Mouse (Mus musculus): ENCODE measurements around the gene St3gal5. TPM values are rescaled to one million over a fixed set of nuclear protein-coding genes. Genes with fewer than 3 reads are reported as not detected.

Gene St3gal5
- total and polyA plus RNA-seq, 3 experiments = 4.0 to 21.4 (median 19.8) TPM

- no peak for DNase-seq (ENCODE audit: extremely low read depth)
- Histone ChIP-seq H3K4me2 (ENCODE audit: insufficient read depth, low read depth, poor library complexity, severe bottlenecking) (no peak overlapping the region), H3K9me3 (replicated peaks; ENCODE audit: low read length) (no peaks in the 10 kb centered on the region), H3K4me1 (ENCODE audit: control insufficient read depth in 1 of 2, insufficient read depth in 2 of 2) (peaks cover 6 to 23% of the 10 kb centered on the region in 2 experiments), H3K79me2 (replicated peaks; ENCODE audit: control insufficient read depth, extremely low read depth, insufficient read depth, poor library complexity, severe bottlenecking) (peaks cover 5% of the 10 kb centered on the region; the same call in 1 of the 2 replicates), H3K36me3 (replicated peaks in 1 of 2; ENCODE audit: control insufficient read depth in 1 of 2, insufficient read depth in 1 of 2, low read length in 1 of 2) (peaks cover 12 to 20% of the 10 kb centered on the region in 2 experiments), H3K27me3 (replicated peaks) (no peaks in the 10 kb centered on the region), H3K9ac (ENCODE audit: insufficient read depth, low read depth) (no peak overlapping the region), H3K27ac (ENCODE audit: insufficient read depth, low read depth) (no peak overlapping the region), H3K4me3 (replicated peaks in 1 of 3; ENCODE audit: low read depth in 2 of 3, low read length in 2 of 3, poor library complexity in 1 of 3) (no peak overlapping the region)
- no peak for TF ChIP-seq POLR2A (IDR thresholded peaks at IDR 0.05; ENCODE audit: low read depth, low read length)
- dilution Hi-C loops (cut with MboI; ENCODE audit: extremely low pct_ligation_motif_present, extremely low pct_unique_long_range_greater_than_20kb, low sequenced_read_pairs) = no loop called here
- in situ Hi-C loops (cut with MboI; ENCODE audit: low pct_ligation_motif_present, low pct_unique_long_range_greater_than_20kb, low sequenced_read_pairs) = no loop called here
Measured at GRCm38 (mm10) chr6:72124315-72125103, 27.1 kb downstream of the St3gal5 start.

GRCm38 (mm10) chr6:72126128-72126917 lies 28.9 kb downstream of the St3gal5 start:
- dilution Hi-C loops (cut with MboI; ENCODE audit: extremely low pct_ligation_motif_present, extremely low pct_unique_long_range_greater_than_20kb, low sequenced_read_pairs) (no loop called here), in situ Hi-C loops (cut with MboI; ENCODE audit: low pct_ligation_motif_present, low pct_unique_long_range_greater_than_20kb, low sequenced_read_pairs) (no loop called here)
- Histone ChIP-seq H3K4me1 (ENCODE audit: control insufficient read depth in 1 of 2, insufficient read depth in 2 of 2) (peaks cover 16 to 36% of the 10 kb centered on the region in 2 experiments), H3K9ac (ENCODE audit: insufficient read depth, low read depth) (no peak overlapping the region), H3K79me2 (replicated peaks; ENCODE audit: control insufficient read depth, extremely low read depth, insufficient read depth, poor library complexity, severe bottlenecking) (0 out of 2 replicates have a peak, but pooled peaks cover 2% of the 10 kb centered on the region), H3K4me2 (ENCODE audit: insufficient read depth, low read depth, poor library complexity, severe bottlenecking) (no peak overlapping the region), H3K27me3 (replicated peaks) (no peaks in the 10 kb centered on the region), H3K4me3 (replicated peaks in 1 of 3; ENCODE audit: low read depth in 2 of 3, low read length in 2 of 3, poor library complexity in 1 of 3) (no peak overlapping the region), H3K9me3 (replicated peaks; ENCODE audit: low read length) (no peaks in the 10 kb centered on the region), H3K36me3 (replicated peaks in 1 of 2; ENCODE audit: control insufficient read depth in 1 of 2, insufficient read depth in 1 of 2, low read length in 1 of 2) (peaks cover 10 to 33% of the 10 kb centered on the region in 2 experiments), H3K27ac (ENCODE audit: insufficient read depth, low read depth) (0 out of 2 replicates have a peak overlapping the region, but pooled peaks have one; percentile 4)
- TF ChIP-seq KAT2A (IDR thresholded peaks at IDR 0.05; ENCODE audit: insufficient replicate concordance, low read length) (no peak), HCFC1 (IDR thresholded peaks at IDR 0.05; ENCODE audit: low read depth, low read length) (peak; percentile 62)
- DNase-seq (ENCODE audit: extremely low read depth) = peak; percentile 24

GRCm38 (mm10) chr6:72130056-72130455 lies 32.7 kb downstream of the St3gal5 start:
- Histone ChIP-seq H3K9ac (ENCODE audit: insufficient read depth, low read depth) (no peak overlapping the region), H3K79me2 (replicated peaks; ENCODE audit: control insufficient read depth, extremely low read depth, insufficient read depth, poor library complexity, severe bottlenecking) (no peaks in the 10 kb centered on the region), H3K9me3 (replicated peaks; ENCODE audit: low read length) (no peaks in the 10 kb centered on the region), H3K4me3 (replicated peaks in 1 of 3; ENCODE audit: low read depth in 2 of 3, low read length in 2 of 3, poor library complexity in 1 of 3) (peak overlapping the region in 1 of 3 experiments; percentile 26), H3K4me2 (ENCODE audit: insufficient read depth, low read depth, poor library complexity, severe bottlenecking) (no peak overlapping the region; the same call in 1 of the 2 replicates), H3K4me1 (ENCODE audit: control insufficient read depth in 1 of 2, insufficient read depth in 2 of 2) (peaks cover 35 to 64% of the 10 kb centered on the region in 2 experiments), H3K27ac (ENCODE audit: insufficient read depth, low read depth) (no peak overlapping the region; the same call in 1 of the 2 replicates), H3K27me3 (replicated peaks) (no peaks in the 10 kb centered on the region), H3K36me3 (replicated peaks in 1 of 2; ENCODE audit: control insufficient read depth in 1 of 2, insufficient read depth in 1 of 2, low read length in 1 of 2) (peaks cover 13 to 57% of the 10 kb centered on the region in 2 experiments)
- dilution Hi-C loops (cut with MboI; ENCODE audit: extremely low pct_ligation_motif_present, extremely low pct_unique_long_range_greater_than_20kb, low sequenced_read_pairs) = no loop called here
- in situ Hi-C loops (cut with MboI; ENCODE audit: low pct_ligation_motif_present, low pct_unique_long_range_greater_than_20kb, low sequenced_read_pairs) = no loop called here
- TF ChIP-seq CHD1 (IDR thresholded peaks at IDR 0.05; ENCODE audit: low read depth, low read length) = no peak
- TF ChIP-seq TCF12 (IDR thresholded peaks at IDR 0.05; ENCODE audit: low read depth, low read length) = no peak; the same call in 1 of the 2 replicates
- no peak for TF ChIP-seq SMC3 (IDR thresholded peaks at IDR 0.05; ENCODE audit: low read depth, low read length)
- no peak; the same call in 1 of the 2 replicates for TF ChIP-seq EP300 (IDR thresholded peaks at IDR 0.05; ENCODE audit: low read length)
- no peak for TF ChIP-seq ZNF384 (IDR thresholded peaks at IDR 0.05; ENCODE audit: low read depth, low read length)
- no peak for TF ChIP-seq MAFK (IDR thresholded peaks at IDR 0.05; ENCODE audit: insufficient replicate concordance, low read length)
- no peak for TF ChIP-seq MXI1 (IDR thresholded peaks at IDR 0.05; ENCODE audit: low read depth, low read length)
- TF ChIP-seq CHD2 (IDR thresholded peaks at IDR 0.05; ENCODE audit: low read length) = no peak
- TF ChIP-seq ZMIZ1 (IDR thresholded peaks at IDR 0.05; ENCODE audit: low read depth, low read length) = no peak
- no peak for TF ChIP-seq POLR2A (IDR thresholded peaks at IDR 0.05; ENCODE audit: low read depth, low read length)
- no peak for TF ChIP-seq GABPA (IDR thresholded peaks at IDR 0.05; ENCODE audit: insufficient replicate concordance, low read depth, low read length)
- TF ChIP-seq BHLHE40 (IDR thresholded peaks at IDR 0.05; ENCODE audit: low read depth, low read length) = peak; percentile 44
- TF ChIP-seq NELFE (IDR thresholded peaks at IDR 0.05; ENCODE audit: low read depth, low read length) = no peak
- no peak for TF ChIP-seq HCFC1 (IDR thresholded peaks at IDR 0.05; ENCODE audit: low read depth, low read length)
- TF ChIP-seq TBP (conservative IDR thresholded peaks at IDR 0.05; ENCODE audit: low read depth, low read length) = no peak
- TF ChIP-seq MEF2A (IDR thresholded peaks at IDR 0.05; ENCODE audit: borderline replicate concordance, low read depth, low read length) = peak; percentile 48; the same call in 1 of the 2 replicates
- TF ChIP-seq MYC (IDR thresholded peaks at IDR 0.05; ENCODE audit: low read depth, low read length) = 0 out of 2 replicates have a peak, but pooled peaks have one; percentile 25
- TF ChIP-seq USF2 (conservative IDR thresholded peaks at IDR 0.05; ENCODE audit: low read depth, low read length) = no peak
- TF ChIP-seq SIN3A (IDR thresholded peaks at IDR 0.05; ENCODE audit: low read length) = 0 out of 2 replicates have a peak, but pooled peaks have one; percentile 24
- no peak for TF ChIP-seq UBTF (IDR thresholded peaks at IDR 0.05; ENCODE audit: low read depth, low read length)
- TF ChIP-seq ZKSCAN1 (IDR thresholded peaks at IDR 0.05; ENCODE audit: borderline replicate concordance, low read depth, low read length) = no peak
- DNase-seq (ENCODE audit: extremely low read depth) = peak; percentile 66
